Mouse (Mus musculus) activated CD4-positive, CD25-positive, alpha-beta regulatory T cell, adult 4 months (primary cell): ENCODE measurements at regions not wholly inside any gene's neighbourhood (a gene's known extent, or its start where the extent isn't known, plus 50 kb on each side); places are given as distances from the start of the nearest gene placed in this dataset.
"Not testable (repeated sequence)": the region's sequence is repeated elsewhere in the genome, so short reads cannot be mapped to it uniquely, and the experiment has no call there.

Experiments used
- ATAC-seq: one replicate; pipeline ENCODE4 v1.8.0; 2017

- no peak for ATAC-seq
Measured at GRCm38 (mm10) chr1:7671566-7671965, 2863.9 kb downstream of the Gm37988 start.

GRCm38 (mm10) chr1:7709206-7709605 lies 2901.5 kb downstream of the Gm37988 start:
- ATAC-seq: peak; percentile 76

- ATAC-seq: no peak
Measured at GRCm38 (mm10) chr1:7732725-7733124, 2925.0 kb downstream of the Gm37988 start.

GRCm38 (mm10) chr1:7737331-7737730 lies 2929.6 kb downstream of the Gm37988 start:
- no peak for ATAC-seq

GRCm38 (mm10) chr1:7745887-7746286 lies 2938.2 kb downstream of the Gm37988 start:
- ATAC-seq: no peak

GRCm38 (mm10) chr1:7776720-7777119 lies 2969.0 kb downstream of the Gm37988 start:
- ATAC-seq: no peak

GRCm38 (mm10) chr1:7777191-7778044 lies 2969.7 kb downstream of the Gm37988 start:
- ATAC-seq: no peak

GRCm38 (mm10) chr1:7778045-7778565 lies 2970.4 kb downstream of the Gm37988 start:
- ATAC-seq: not testable (repeated sequence)

- no peak for ATAC-seq
Measured at GRCm38 (mm10) chr1:7778657-7779056, 2971.0 kb downstream of the Gm37988 start.

GRCm38 (mm10) chr1:7823969-7824368 lies 3016.3 kb downstream of the Gm37988 start:
- ATAC-seq: no peak
